Mouse (Mus musculus) liver, embryonic 11.5 days (tissue): ENCODE results near the gene Arsg. TPM values are rescaled to one million over a fixed set of nuclear protein-coding genes. Genes with fewer than 3 reads are reported as not detected.
A peak's percentile ranks its signal among the peaks of the same experiment; 100 is the strongest.

Experiments
- ATAC-seq: fragments of 200-750 bp; cut with Nextera tagmentation; replicated peaks from 2 replicates; pipeline ENCODE4 v1.8.0; 2017; ENCODE audit warnings: moderate number of reproducible peaks, mild to moderate bottlenecking, moderate TSS enrichment, moderate library complexity; ENCODE audit not compliant: low FRiP score
- DNase-seq: peaks from one replicate; pipeline ENCODE4 v3.0.0-alpha.2; 2017; ENCODE audit warnings: low spot score
- H3K27ac ChIP-seq: fragments of 300-500 bp; sonication (generic); 2 replicates; pipeline ENCODE4 v1.5.1; 2014; ENCODE audit warnings: mild to moderate bottlenecking, low read depth, low read length, control low read depth
- H3K27me3 ChIP-seq: fragments of 300-500 bp; sonication (generic); replicated peaks from 2 replicates; pipeline ENCODE4 v1.6.1; 2014; ENCODE audit warnings: low read length, mixed read lengths; ENCODE audit not compliant: control insufficient read depth, insufficient read depth
- H3K36me3 ChIP-seq: fragments of 300-500 bp; sonication (generic); 2 replicates; pipeline ENCODE4 v1.6.1; 2014; ENCODE audit warnings: mild to moderate bottlenecking, low read length, moderate library complexity, mixed read lengths; ENCODE audit not compliant: control insufficient read depth, insufficient read depth
- H3K4me1 ChIP-seq: fragments of 300-500 bp; sonication (generic); replicated peaks from 2 replicates; pipeline ENCODE4 v1.6.1; 2014; ENCODE audit warnings: low read length, mixed read lengths; ENCODE audit not compliant: control insufficient read depth, insufficient read depth
- H3K4me2 ChIP-seq: fragments of 300-500 bp; sonication (generic); 2 replicates; pipeline ENCODE4 v1.6.1; 2014; ENCODE audit warnings: mild to moderate bottlenecking, control low read depth, moderate library complexity
- H3K4me3 ChIP-seq: fragments of 300-500 bp; sonication (generic); 2 replicates; pipeline ENCODE4 v1.5.1; 2014; ENCODE audit warnings: low read depth, low read length, control low read depth
- H3K9ac ChIP-seq: fragments of 300-500 bp; sonication (generic); 2 replicates; pipeline ENCODE4 v1.6.1; 2014; ENCODE audit warnings: low read depth, low read length, control low read depth
- H3K9me3 ChIP-seq: fragments of 300-500 bp; sonication (generic); 2 replicates; pipeline ENCODE4 v1.6.1; 2016; ENCODE audit warnings: low read length, inconsistent platforms, mixed read lengths; ENCODE audit not compliant: control insufficient read depth
- WGBS: fragments of 180-500 bp; shearing (Covaris S2); extraction: QIAGEN DNeasy Blood & Tissue Kit; methylation state at CpG from one replicate; pipeline ENCODE4 v1.1.7; 2014; 5-methylcytosine and 5-hydroxymethylcytosine counted together
- polyA plus RNA-seq: library from polyadenylated mRNA; unstranded; fragments of >200 nt; fragmentation: Nextera tagmentation; extraction: Ambion mirVana; gene quantifications from 2 replicates; pipeline ENCODE4 v1.2.1, GENCODE M21; 2014

The Arsg gene
- polyA plus RNA-seq, 1 experiment from 2014 or later: 5.8 TPM

GRCm38 (mm10) chr11:109564466-109565214, 91.5 kb downstream of the Arsg start:
- Histone ChIP-seq H3K9me3 (no peaks in the 10 kb centered on the region), H3K9ac (no peak overlapping the region), H3K4me3 (no peak overlapping the region), H3K36me3 (no peaks in the 10 kb centered on the region), H3K27me3 (no peaks in the 10 kb centered on the region), H3K4me1 (peaks cover 10% of the 10 kb centered on the region), H3K27ac (no peak overlapping the region), H3K4me2 (no peak overlapping the region)
- no peak for DNase-seq
- WGBS: 85% methylated on average over 15 of the region's 15 CpGs
- no peak for ATAC-seq

- Histone ChIP-seq H3K9me3 (no peaks in the 10 kb centered on the region), H3K4me3 (no peak overlapping the region), H3K4me2 (no peak overlapping the region), H3K27ac (no peak overlapping the region), H3K9ac (no peak overlapping the region), H3K36me3 (no peaks in the 10 kb centered on the region), H3K4me1 (no peaks in the 10 kb centered on the region; the same call in 1 of the 2 replicates), H3K27me3 (no peaks in the 10 kb centered on the region)
- no peak for ATAC-seq
- 78% methylated on average over 12 of the region's 12 CpGs for WGBS
- DNase-seq: no peak
Measured at GRCm38 (mm10) chr11:109569007-109569618, 95.9 kb downstream of the Arsg start.

DNA sequence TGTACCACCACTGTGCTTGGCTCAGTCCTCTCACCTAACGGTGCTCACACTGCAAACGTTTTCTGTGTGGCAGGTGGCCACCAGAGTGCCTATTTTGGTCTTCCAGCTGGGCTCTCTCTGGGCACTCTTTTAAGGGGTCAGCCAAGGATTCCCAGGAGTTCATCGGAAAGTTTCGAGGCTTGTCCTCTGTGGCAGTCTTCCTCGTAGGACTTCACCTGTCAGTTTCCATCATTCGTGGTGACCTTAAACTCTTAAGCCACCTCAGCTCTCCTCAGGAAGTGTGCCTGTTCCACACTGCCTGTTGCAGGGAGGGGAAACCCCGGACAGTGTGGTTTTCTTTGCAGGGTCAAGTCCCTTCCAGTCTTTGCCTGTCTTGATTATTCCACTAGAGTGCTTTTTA, 96.6 kb downstream of the Arsg start:
- Histone ChIP-seq H3K36me3 (no peaks in the 10 kb centered on the region), H3K4me3 (no peak overlapping the region), H3K4me1 (no peaks in the 10 kb centered on the region), H3K27ac (no peak overlapping the region), H3K27me3 (no peaks in the 10 kb centered on the region), H3K9ac (no peak overlapping the region), H3K9me3 (no peaks in the 10 kb centered on the region), H3K4me2 (no peak overlapping the region)
- ATAC-seq: no peak
- WGBS: 69% methylated on average over 7 of the region's 7 CpGs
- no peak for DNase-seq

DNA sequence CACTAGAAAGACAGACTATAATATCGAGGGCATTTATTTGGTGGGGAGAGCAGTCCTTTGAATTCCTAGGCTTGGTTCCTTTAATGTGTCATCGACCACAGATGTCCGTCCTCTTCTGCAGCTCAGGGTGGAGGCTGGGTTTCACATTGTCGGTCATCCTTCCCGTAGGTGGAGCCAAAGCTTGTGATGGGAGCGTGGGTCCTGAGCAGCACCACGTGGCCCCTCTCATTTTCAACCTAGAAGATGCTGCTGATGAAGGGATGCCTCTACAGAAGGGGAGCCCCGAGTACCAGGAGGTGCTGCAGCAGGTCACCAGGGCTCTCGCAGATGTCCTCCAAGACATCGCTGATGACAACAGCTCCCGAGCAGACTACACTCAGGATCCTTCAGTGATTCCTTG, 98.9 kb downstream of the Arsg start:
- Histone ChIP-seq H3K4me3 (no peak overlapping the region), H3K4me1 (no peaks in the 10 kb centered on the region), H3K27ac (no peak overlapping the region), H3K9me3 (no peaks in the 10 kb centered on the region), H3K9ac (no peak overlapping the region), H3K4me2 (no peak overlapping the region), H3K36me3 (no peaks in the 10 kb centered on the region), H3K27me3 (no peaks in the 10 kb centered on the region)
- DNase-seq (no peak), ATAC-seq (no peak)
- WGBS: 81% methylated on average over 11 of the region's 11 CpGs

- H3K9me3 ChIP-seq: no peaks in the 10 kb centered on the region
- 94% methylated on average over 2 of the region's 2 CpGs for WGBS
- no peak overlapping the region for H3K4me3 ChIP-seq
- H3K36me3 ChIP-seq: peaks cover 2% of the 10 kb centered on the region; the same call in 1 of the 2 replicates
- H3K9ac ChIP-seq: no peak overlapping the region
- no peaks in the 10 kb centered on the region for H3K27me3 ChIP-seq
- ATAC-seq (no peak), DNase-seq (no peak)
- no peak overlapping the region for H3K4me2 ChIP-seq
- H3K4me1 ChIP-seq: no peaks in the 10 kb centered on the region
- no peak overlapping the region for H3K27ac ChIP-seq
Measured at GRCm38 (mm10) chr11:109574604-109575003, 101.4 kb downstream of the Arsg start.

DNA sequence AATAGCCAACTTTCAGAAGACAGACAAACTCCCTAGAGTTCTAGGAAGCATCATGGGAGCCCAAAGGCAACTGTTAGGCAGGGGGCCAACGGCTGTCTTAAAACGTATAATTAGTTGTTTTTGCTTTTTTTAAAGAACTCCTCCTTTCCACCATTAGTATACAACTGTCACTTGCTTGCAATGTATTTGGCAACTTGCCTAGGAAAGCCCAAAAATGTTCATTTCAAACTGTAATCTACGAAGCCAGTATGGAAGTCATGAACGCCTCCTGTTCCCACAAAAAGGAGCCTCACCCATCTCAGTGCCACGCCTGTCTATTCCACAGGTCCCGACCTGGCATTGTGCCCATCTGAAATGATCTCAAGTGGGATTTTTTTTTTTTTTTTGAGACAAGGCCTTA, 102.7 kb downstream of the Arsg start:
- Histone ChIP-seq H3K9ac (no peak overlapping the region), H3K4me3 (no peak overlapping the region), H3K36me3 (peaks cover 5% of the 10 kb centered on the region; the same call in 1 of the 2 replicates), H3K27ac (no peak overlapping the region), H3K27me3 (no peaks in the 10 kb centered on the region), H3K4me1 (no peaks in the 10 kb centered on the region), H3K9me3 (no peaks in the 10 kb centered on the region), H3K4me2 (no peak overlapping the region)
- 87% methylated on average over 6 of the region's 6 CpGs for WGBS
- ATAC-seq: no peak
- DNase-seq: no peak

DNA sequence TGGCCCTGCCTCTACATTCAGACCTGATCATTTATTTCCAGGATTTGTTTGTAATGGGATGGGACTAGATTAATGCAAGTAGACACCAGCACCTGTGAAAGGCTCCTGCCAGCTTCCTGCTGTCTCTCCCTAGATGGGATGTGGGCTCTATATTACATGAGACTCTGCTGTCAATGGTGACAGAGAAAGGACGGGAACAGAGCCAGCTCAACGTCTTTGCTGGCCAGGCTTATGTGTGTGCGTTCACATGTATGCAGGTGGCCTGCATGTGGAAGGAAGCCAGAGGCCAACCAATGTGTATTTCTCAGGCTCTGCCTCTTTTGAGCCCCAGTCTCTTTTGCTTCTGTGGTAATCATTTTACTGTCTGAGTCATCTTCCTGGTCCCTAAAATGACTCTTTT, 105.4 kb downstream of the Arsg start:
- H3K9ac ChIP-seq: no peak overlapping the region
- WGBS: 78% methylated on average over 3 of the region's 3 CpGs
- DNase-seq: no peak
- H3K4me3 ChIP-seq: no peak overlapping the region
- H3K9me3 ChIP-seq: no peaks in the 10 kb centered on the region
- H3K27ac ChIP-seq: no peak overlapping the region
- ATAC-seq: no peak
- H3K27me3 ChIP-seq: no peaks in the 10 kb centered on the region
- H3K4me2 ChIP-seq: no peak overlapping the region
- peaks cover 6% of the 10 kb centered on the region; the same call in 1 of the 2 replicates for H3K4me1 ChIP-seq
- peaks cover 5% of the 10 kb centered on the region; the same call in 1 of the 2 replicates for H3K36me3 ChIP-seq

DNA sequence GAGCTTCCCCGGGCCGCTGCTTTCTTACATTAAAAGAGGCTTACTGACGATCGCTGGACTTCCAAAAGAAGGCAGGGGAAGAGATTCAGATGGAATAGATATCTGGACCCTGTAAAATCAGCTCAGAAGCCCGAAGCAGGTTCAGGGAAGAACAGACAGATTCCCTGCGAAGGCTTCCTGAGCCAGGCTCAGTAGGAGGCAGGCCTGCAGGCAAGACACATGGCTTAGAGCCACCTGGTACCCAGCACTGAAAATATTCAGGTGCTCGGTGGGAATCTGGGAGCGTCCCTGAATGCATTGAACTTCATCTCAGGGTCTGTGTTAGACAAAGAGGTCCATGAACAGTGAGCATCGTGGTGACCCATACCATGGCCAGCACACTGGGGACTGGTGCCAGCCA, 106.8 kb downstream of the Arsg start:
- H3K27ac ChIP-seq: no peak overlapping the region
- H3K4me1 ChIP-seq: peaks cover 20% of the 10 kb centered on the region
- H3K4me2 ChIP-seq: no peak overlapping the region
- H3K27me3 ChIP-seq: no peaks in the 10 kb centered on the region
- DNase-seq (no peak), ATAC-seq (no peak)
- no peaks in the 10 kb centered on the region for H3K9me3 ChIP-seq
- H3K36me3 ChIP-seq: peaks cover 5% of the 10 kb centered on the region; the same call in 1 of the 2 replicates
- 86% methylated on average over 9 of the region's 9 CpGs for WGBS
- no peak overlapping the region for H3K4me3 ChIP-seq
- H3K9ac ChIP-seq: no peak overlapping the region

GRCm38 (mm10) chr11:109583986-109584385, 110.8 kb downstream of the Arsg start:
- peaks cover 5% of the 10 kb centered on the region; the same call in 1 of the 2 replicates for H3K36me3 ChIP-seq
- no peak overlapping the region for H3K4me3 ChIP-seq
- DNase-seq: peak; percentile 55
- no peaks in the 10 kb centered on the region for H3K9me3 ChIP-seq
- H3K9ac ChIP-seq: peak overlapping the region; percentile 8; the same call in 1 of the 2 replicates
- 28% methylated on average over 14 of the region's 14 CpGs for WGBS
- no peak; the same call in 1 of the 2 replicates for ATAC-seq
- H3K4me1 ChIP-seq: peaks cover 40% of the 10 kb centered on the region
- no peaks in the 10 kb centered on the region for H3K27me3 ChIP-seq
- H3K4me2 ChIP-seq: peak overlapping the region; percentile 35
- H3K27ac ChIP-seq: peak overlapping the region; percentile 38; the same call in 1 of the 2 replicates
